In the genomic region with DNA sequence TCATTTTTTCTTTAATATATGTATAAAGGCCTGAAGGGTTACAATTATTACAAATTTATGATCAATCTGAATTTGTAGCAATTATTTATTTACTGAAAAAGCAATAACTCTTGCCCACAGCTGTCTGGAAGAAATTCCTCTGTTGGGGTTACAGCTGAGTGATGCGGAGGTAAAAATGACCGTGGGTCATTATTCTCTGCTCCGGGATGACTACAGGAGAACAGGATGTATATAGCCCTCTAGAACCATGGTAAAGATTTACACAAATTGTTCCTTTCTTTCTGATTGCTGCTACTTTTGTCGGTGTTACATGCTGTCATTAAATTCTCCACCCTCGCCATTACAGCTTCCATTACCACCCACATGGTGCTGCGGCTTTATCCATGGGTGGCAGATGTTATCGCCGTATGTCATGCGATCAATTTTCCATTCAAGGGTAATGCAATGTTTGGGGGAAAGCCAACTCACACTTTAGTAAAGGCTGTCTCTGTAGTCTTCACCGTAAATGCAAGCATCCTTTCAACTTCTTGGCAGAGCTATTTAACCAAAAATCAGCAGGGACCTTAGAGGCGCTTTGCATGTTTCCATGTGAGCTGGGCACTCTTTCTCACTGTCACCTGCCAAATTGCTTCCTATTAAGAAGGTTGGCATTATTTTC, we compare ENCODE assay signal across 15 mouse cellular contexts. TPM values are rescaled to one million over a fixed set of nuclear protein-coding genes. Genes with fewer than 3 reads are reported as not detected.
DNase-seq lines count a peak whose midpoint lies in the region; ATAC-seq lines count a peak whose summit lies in the region.
"Had no signal": no experiment of that assay in that cellular context is flagged by ENCODE, and none has a peak within 500 bp of the region (broad histone marks: within the 10 kb centered on the region; RNA-seq: fewer than 3 reads in every experiment).

No protein-coding gene starts in this region.

- no peaks in the 10 kb centered on the region for H3K9me3 ChIP-seq in hindbrain, embryonic 13.5 days
- no peaks in the 10 kb centered on the region for H3K9me3 ChIP-seq in hindbrain, embryonic 12.5 days (replicated peaks)
- H3K9me3 ChIP-seq in forebrain, embryonic 14.5 days (replicated peaks; ENCODE audit: control insufficient read depth, low read length): no peaks in the 10 kb centered on the region
- H3K9me3 ChIP-seq: kidney, embryonic 15.5 days; midbrain, embryonic 12.5 days had no signal

- peak overlapping the region; percentile 31; the same call in 1 of the 2 replicates for H3K4me2 ChIP-seq in hindbrain, embryonic 13.5 days
- no peak overlapping the region for H3K4me2 ChIP-seq in hindbrain, embryonic 12.5 days (replicated peaks)
- H3K4me2 ChIP-seq in forebrain, embryonic 14.5 days (ENCODE audit: low read length): 0 out of 2 replicates have a peak overlapping the region, but pooled peaks have one; percentile 23
- H3K4me2 ChIP-seq: kidney, embryonic 15.5 days; limb, embryonic 12.5 days; lung, embryonic 14.5 days; midbrain, embryonic 12.5 days had no signal

- peaks cover 3% of the 10 kb centered on the region; the same call in 1 of the 2 replicates for H3K4me1 ChIP-seq in hindbrain, embryonic 13.5 days (replicated peaks)
- no peaks in the 10 kb centered on the region for H3K4me1 ChIP-seq in hindbrain, embryonic 12.5 days
- peaks cover 5% of the 10 kb centered on the region; the same call in 1 of the 2 replicates for H3K4me1 ChIP-seq in forebrain, embryonic 14.5 days (ENCODE audit: control insufficient read depth, insufficient read depth, low read length)
- H3K4me1 ChIP-seq: kidney, embryonic 15.5 days; limb, embryonic 12.5 days; midbrain, embryonic 12.5 days had no signal

- H3K36me3 ChIP-seq in hindbrain, embryonic 13.5 days: no peaks in the 10 kb centered on the region
- no peaks in the 10 kb centered on the region for H3K36me3 ChIP-seq in hindbrain, embryonic 12.5 days
- no peaks in the 10 kb centered on the region for H3K36me3 ChIP-seq in forebrain, embryonic 14.5 days (ENCODE audit: control insufficient read depth, insufficient read depth, low read length)
- H3K36me3 ChIP-seq: kidney, embryonic 15.5 days; limb, embryonic 12.5 days; midbrain, embryonic 12.5 days had no signal

- no peak overlapping the region for H3K9ac ChIP-seq in hindbrain, embryonic 13.5 days
- no peak overlapping the region for H3K9ac ChIP-seq in hindbrain, embryonic 12.5 days
- no peak overlapping the region for H3K9ac ChIP-seq in forebrain, embryonic 14.5 days (ENCODE audit: low read length)
- H3K9ac ChIP-seq: kidney, embryonic 15.5 days; limb, embryonic 12.5 days; lung, embryonic 14.5 days; midbrain, embryonic 12.5 days had no signal

- peak; percentile 81 for ATAC-seq in hindbrain, embryonic 13.5 days (ENCODE audit: low FRiP score)
- no peak for ATAC-seq in hindbrain, embryonic 12.5 days (ENCODE audit: low FRiP score)
- peak; percentile 96 for ATAC-seq in forebrain, embryonic 14.5 days

- peak; percentile 24 for DNase-seq in CD4-positive, CD25-positive, alpha-beta regulatory T cell, adult 2 months (ENCODE audit: low read depth, low spot score)
- DNase-seq in forebrain, embryonic 14.5 days (ENCODE audit: low spot score): peak; percentile 92
- peak; percentile 29 to 43 for DNase-seq in layer of hippocampus, postnatal 10 days (ENCODE audit: low spot score in 2 of 2)
- no peak for DNase-seq in gastrocnemius, postnatal 4 days (ENCODE audit: low spot score in 2 of 2)
- no peak for DNase-seq in adipocyte (ENCODE audit: low spot score)
- no peak for DNase-seq in T-cell, adult 2 months (ENCODE audit: low spot score)
- DNase-seq: cerebellum, postnatal 36 days; heart, postnatal 10 days; thymus, postnatal 25 days had no signal

- WGBS in hindbrain, embryonic 13.5 days: 53% methylated on average over 11 of the region's 11 CpGs
- WGBS in hindbrain, embryonic 12.5 days: 76% methylated on average over 11 of the region's 11 CpGs
- 41% methylated on average over 11 of the region's 11 CpGs for WGBS in forebrain, embryonic 14.5 days

- no peak overlapping the region for H3K4me3 ChIP-seq in hindbrain, embryonic 13.5 days
- H3K4me3 ChIP-seq in hindbrain, embryonic 12.5 days: no peak overlapping the region
- no peak overlapping the region for H3K4me3 ChIP-seq in forebrain, embryonic 14.5 days (ENCODE audit: low read depth, low read length)
- H3K4me3 ChIP-seq: kidney, embryonic 15.5 days; limb, embryonic 12.5 days; midbrain, embryonic 12.5 days had no signal

- no peak overlapping the region for H3K27ac ChIP-seq in hindbrain, embryonic 13.5 days
- no peak overlapping the region for H3K27ac ChIP-seq in hindbrain, embryonic 12.5 days
- peak overlapping the region; percentile 65; the same call in 1 of the 2 replicates for H3K27ac ChIP-seq in forebrain, embryonic 14.5 days (ENCODE audit: low read depth, low read length)
- H3K27ac ChIP-seq: kidney, embryonic 15.5 days; limb, embryonic 12.5 days; midbrain, embryonic 12.5 days had no signal

- H3K27me3 ChIP-seq in hindbrain, embryonic 13.5 days: no peaks in the 10 kb centered on the region
- H3K27me3 ChIP-seq in hindbrain, embryonic 12.5 days: no peaks in the 10 kb centered on the region
- H3K27me3 ChIP-seq in forebrain, embryonic 14.5 days (replicated peaks; ENCODE audit: control insufficient read depth, insufficient read depth, low read length): no peaks in the 10 kb centered on the region
- H3K27me3 ChIP-seq: kidney, embryonic 15.5 days; limb, embryonic 12.5 days; midbrain, embryonic 12.5 days had no signal

RNA-seq across cellular contexts. Expression of a gene that starts 12.7 kb away (rescaled TPM):
- polyA plus RNA-seq in hindbrain, embryonic 13.5 days (2015; fragmentation: Nextera tagmentation; extraction: Ambion mirVana): 54.1 and 58.0 TPM in 2 replicates
- polyA plus RNA-seq in hindbrain, embryonic 12.5 days (2016; fragmentation: Nextera tagmentation; extraction: Ambion mirVana): 34.3 and 37.2 TPM in 2 replicates
- polyA plus RNA-seq in forebrain, embryonic 14.5 days (2014; fragmentation: Nextera tagmentation; extraction: Ambion mirVana): 33.0 and 65.4 TPM in 2 replicates
- 10 to 100 TPM; 87.9 to 88.0 TPM for total RNA-seq in layer of hippocampus, postnatal 10 days (2021)
- 1 to 10 TPM; 2.8 to 3.5 TPM for total RNA-seq in gastrocnemius, postnatal 4 days (2021)

Comparison
In these comparisons a context has a peak if more than half of its experiments do, and no peak if none do; other contexts are left out.
1. DNase-seq: peak in CD4-positive, CD25-positive, alpha-beta regulatory T cell, adult 2 months (single experiment), forebrain, embryonic 14.5 days (single experiment) and layer of hippocampus, postnatal 10 days (2 of 2); none in gastrocnemius, postnatal 4 days (0 of 2), adipocyte (single experiment) and T-cell, adult 2 months (single experiment).